Mouse (Mus musculus) bone marrow, adult 2 months (tissue): ENCODE data around the gene Tfeb. TPM values are rescaled to one million over a fixed set of nuclear protein-coding genes. Genes with fewer than 3 reads are reported as not detected.
A peak's percentile ranks its signal among the peaks of the same experiment; 100 is the strongest.

Experiments
- H3K27ac ChIP-seq: fragments of 200-500 bp; 2 replicates; pipeline ENCODE4 v1.5.1; 2012; ENCODE audit warnings: low read depth, mild to moderate bottlenecking, control low read depth, inconsistent platforms, low read length; ENCODE audit not compliant: control insufficient read depth, poor library complexity, insufficient read depth
- H3K4me1 ChIP-seq: fragments of 200-500 bp; 2 replicates; pipeline ENCODE4 v1.6.1; 2011; ENCODE audit warnings: low read length; ENCODE audit not compliant: control insufficient read depth, insufficient read depth
- H3K4me3 ChIP-seq: fragments of 200-500 bp; replicated peaks from 2 replicates; pipeline ENCODE3; 2011; ENCODE audit warnings: mild to moderate bottlenecking, low read depth, low read length, control low read depth; ENCODE audit not compliant: control insufficient read depth
- CTCF ChIP-seq: fragments of 200-500 bp; IDR thresholded peaks from 2 replicates; pipeline ENCODE4 v1.5.1; 2011; ENCODE audit warnings: low read length, control low read depth; ENCODE audit not compliant: control insufficient read depth, insufficient read depth
- POLR2A ChIP-seq: fragments of 200-500 bp; IDR thresholded peaks from 2 replicates; pipeline ENCODE4 v1.6.1; 2011; ENCODE audit warnings: low read depth, mild to moderate bottlenecking, control low read depth, low read length, borderline replicate concordance; ENCODE audit not compliant: control insufficient read depth
- WGBS: fragments of 180-500 bp; shearing (Covaris S2); methylation state at CpG from one replicate; pipeline ENCODE4 v1.1.7; 2018; 5-methylcytosine and 5-hydroxymethylcytosine counted together
- polyA plus RNA-seq: library from polyadenylated mRNA; stranded (reverse); fragments of >200 nt; gene quantifications from 2 replicates; pipeline ENCODE4 v1.2.4, GENCODE M21; 2011; ENCODE audit warnings: low replicate concordance; ENCODE audit not compliant: missing spikeins, insufficient read depth, insufficient read length

Tfeb gene
- polyA plus RNA-seq, 1 experiment, result 43.7 TPM

DNA sequence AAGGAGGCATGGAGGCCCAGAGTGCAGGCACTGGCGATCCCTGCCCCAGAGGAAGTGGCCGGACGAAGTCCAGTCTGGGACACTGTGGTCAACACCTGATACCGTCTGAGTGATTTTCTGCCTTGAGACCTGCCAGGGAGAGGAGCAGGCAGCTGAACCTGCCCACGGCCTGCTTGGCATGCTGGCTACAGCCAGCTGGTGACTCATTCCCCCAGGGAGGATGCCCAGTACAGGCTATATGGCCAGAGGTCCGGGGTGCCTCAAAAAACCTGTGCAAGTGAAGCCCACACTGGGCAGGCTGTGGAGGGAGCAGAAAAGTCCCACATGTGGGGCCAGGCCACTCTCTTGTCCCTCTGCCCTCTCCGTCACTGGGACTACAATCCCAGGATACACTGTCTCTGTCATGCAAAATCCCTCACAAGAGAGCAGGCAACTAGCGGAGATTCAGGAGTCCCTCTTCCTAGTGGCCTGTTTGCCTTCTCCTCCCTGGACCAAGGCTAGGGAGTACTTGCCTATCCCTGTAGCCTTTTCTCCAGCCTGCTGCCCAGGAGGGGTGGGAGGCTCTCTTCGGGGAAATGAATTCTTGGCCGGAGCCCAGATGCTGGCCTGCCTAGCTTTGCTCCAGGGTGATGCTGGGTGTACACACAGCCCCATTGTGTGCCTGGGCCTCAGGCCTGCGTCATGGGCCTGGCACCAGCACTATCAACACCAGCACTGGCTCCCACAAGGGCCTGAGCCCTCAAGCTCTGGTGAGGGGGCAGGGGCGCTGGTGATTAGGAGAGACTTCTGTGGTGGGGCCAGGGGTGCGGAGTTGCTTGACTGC, 25.9 kb downstream of the Tfeb start:
- Histone ChIP-seq H3K4me3 (no peak overlapping the region), H3K4me1 (peaks cover 15% of the 10 kb centered on the region), H3K27ac (no peak overlapping the region; the same call in 1 of the 2 replicates)
- TF ChIP-seq POLR2A (no peak), CTCF (no peak)
- 84% methylated on average over 13 of the region's 13 CpGs for WGBS

DNA sequence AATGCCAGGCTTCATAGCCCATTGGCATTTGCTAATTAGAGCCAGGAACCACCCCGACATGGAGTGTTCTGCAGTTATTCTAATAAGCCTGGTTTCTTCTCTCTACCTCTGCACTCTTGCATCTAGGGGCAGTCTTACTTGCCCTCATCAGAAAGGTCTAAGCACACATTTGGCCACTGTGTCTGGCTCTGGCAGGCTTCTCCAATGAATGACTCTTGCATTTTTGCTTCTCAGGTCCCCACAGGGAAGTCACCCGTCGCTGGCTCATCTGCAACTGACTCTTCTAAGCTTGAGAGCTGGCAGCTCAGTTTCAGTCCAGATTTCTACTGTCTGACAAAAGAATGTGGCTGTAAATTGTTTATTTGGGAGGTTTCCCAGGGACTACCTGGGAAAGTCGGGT, 29.2 kb downstream of the Tfeb start:
- no peak overlapping the region for H3K4me3 ChIP-seq
- H3K4me1 ChIP-seq, result peaks cover 18% of the 10 kb centered on the region
- peak overlapping the region; percentile 91 for H3K27ac ChIP-seq
- WGBS, result 37% methylated on average over 4 of the region's 4 CpGs
- TF ChIP-seq CTCF (no peak), POLR2A (no peak)

DNA sequence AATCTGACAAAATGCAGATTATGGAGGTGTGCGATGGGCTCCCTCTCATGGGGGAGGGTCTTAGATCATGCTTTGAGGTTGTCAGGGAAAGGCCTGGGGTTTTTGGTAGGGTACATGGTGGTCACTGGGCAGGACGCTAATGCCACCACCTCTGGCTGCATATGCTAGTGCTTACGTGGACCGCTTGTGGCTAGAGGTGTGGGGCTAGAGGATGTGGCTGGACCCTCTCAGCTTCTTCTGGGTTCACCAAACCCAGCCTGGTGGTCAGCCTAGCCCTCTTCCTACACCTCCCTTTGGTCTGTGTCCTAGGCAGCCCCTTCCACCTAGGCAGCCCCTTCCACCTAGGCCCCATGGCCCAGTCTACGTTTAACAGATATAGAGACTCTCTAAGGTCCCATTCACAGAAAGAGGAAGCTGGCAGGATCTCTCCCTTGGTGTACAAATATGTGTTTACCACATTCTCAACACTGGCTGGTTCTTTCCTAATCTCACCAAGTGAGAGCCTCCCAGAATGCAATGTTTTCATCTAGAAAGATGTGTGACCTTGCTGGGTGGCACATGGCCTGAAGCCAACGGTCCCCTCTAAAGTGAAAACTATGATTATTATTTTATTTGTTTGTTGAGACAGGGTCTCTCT, 29.7 kb downstream of the Tfeb start:
- 45% methylated on average over 6 of the region's 6 CpGs for WGBS
- Histone ChIP-seq H3K27ac (peak overlapping the region; percentile 91), H3K4me3 (no peak overlapping the region), H3K4me1 (peaks cover 18% of the 10 kb centered on the region)
- TF ChIP-seq CTCF (no peak), POLR2A (no peak)

DNA sequence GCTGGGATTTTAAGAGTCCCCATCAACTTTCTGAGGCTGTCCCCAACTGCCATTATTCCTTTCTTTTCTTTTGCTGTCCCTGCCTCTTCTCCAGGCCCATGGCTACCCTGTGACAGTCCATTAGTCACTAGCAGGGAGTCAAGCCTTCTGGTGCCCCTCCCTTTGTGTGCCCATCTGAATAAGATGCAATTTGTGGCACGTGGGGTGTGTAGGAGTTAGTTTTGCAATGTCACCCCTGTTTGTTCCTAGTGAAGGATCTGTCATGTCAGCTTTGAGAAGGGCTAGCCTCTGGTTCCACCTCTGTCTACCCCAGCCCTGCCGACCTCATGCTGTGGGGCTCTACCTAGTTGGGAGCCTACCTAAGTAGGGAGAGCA, 30.2 kb downstream of the Tfeb start:
- TF ChIP-seq POLR2A (no peak), CTCF (no peak)
- WGBS, result 30% methylated on average over 2 of the region's 2 CpGs
- Histone ChIP-seq H3K27ac (peak overlapping the region; percentile 91), H3K4me1 (peaks cover 18% of the 10 kb centered on the region), H3K4me3 (no peak overlapping the region)

DNA sequence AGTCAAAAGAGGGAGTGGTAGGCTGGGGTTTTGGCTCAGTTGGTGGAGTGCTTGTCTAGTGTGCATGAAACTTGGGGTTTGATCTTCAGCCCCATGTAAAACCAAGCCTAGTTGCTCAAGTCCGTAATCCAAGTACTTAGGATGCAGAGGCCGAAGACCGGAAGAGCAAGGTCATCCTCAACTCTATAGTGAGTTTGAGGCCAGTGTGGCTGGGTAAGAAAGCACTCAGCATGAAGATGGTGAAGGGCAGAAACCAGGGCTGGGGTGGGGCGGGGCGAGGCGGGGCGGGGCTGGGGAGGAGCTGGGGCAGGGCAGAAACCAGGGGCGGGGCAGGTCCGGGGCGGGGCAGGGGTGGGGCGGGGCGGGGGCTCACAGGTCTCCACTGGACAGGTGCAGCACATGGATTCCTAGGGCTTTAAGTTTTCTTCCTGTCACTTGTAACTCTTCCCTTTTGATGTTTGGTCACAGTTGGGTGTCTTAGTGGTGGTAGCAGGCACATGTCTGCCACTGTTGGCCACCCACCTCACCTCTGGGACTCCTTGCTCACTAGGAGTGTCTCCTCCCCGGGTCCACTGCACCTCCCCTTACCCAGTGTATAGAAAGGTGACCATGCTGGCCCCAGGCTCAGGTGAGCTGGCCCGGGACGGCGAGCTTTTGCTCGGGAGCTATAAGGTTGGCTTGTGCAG, 30.8 kb downstream of the Tfeb start:
- 57% methylated on average over 17 of the region's 17 CpGs for WGBS
- Histone ChIP-seq H3K4me1 (peaks cover 18% of the 10 kb centered on the region), H3K4me3 (peak overlapping the region; percentile 12), H3K27ac (peak overlapping the region; percentile 94)
- TF ChIP-seq POLR2A (no peak), CTCF (no peak)

DNA sequence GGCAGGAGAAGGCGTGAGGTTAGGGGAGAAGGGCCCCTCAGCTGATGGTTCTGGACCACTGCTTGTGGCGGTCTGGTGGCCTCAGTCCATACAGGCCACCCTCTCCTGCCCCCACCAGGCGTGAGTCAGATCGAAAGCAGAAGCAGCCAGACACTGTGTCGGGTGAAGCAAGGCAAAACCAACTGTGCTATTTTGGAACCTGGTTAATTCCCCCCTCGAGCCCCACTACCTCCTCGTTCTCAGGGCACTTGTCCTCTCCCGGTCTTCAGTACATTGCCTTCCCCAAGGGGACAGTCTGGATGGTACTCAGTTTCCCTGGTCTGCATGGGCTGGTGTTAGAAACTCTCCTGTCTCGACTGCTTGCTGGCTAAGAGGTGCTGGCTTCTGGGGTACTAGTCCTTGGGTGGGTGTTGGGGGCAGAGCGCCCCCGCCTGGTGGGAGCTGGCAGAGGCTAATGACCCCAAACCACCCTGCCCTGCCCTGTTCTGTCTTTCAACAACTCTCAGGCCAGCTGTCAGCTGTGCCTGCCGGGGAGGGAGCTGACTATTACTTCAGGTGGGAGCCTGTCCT, 32.0 kb downstream of the Tfeb start:
- TF ChIP-seq CTCF, result peak; percentile 77
- peak; percentile 60; the same call in 1 of the 2 replicates for TF ChIP-seq POLR2A
- WGBS, result 2% methylated on average over 12 of the region's 12 CpGs
- Histone ChIP-seq H3K4me1 (peaks cover 18% of the 10 kb centered on the region), H3K27ac (peak overlapping the region; percentile 94), H3K4me3 (peak overlapping the region; percentile 58)

DNA sequence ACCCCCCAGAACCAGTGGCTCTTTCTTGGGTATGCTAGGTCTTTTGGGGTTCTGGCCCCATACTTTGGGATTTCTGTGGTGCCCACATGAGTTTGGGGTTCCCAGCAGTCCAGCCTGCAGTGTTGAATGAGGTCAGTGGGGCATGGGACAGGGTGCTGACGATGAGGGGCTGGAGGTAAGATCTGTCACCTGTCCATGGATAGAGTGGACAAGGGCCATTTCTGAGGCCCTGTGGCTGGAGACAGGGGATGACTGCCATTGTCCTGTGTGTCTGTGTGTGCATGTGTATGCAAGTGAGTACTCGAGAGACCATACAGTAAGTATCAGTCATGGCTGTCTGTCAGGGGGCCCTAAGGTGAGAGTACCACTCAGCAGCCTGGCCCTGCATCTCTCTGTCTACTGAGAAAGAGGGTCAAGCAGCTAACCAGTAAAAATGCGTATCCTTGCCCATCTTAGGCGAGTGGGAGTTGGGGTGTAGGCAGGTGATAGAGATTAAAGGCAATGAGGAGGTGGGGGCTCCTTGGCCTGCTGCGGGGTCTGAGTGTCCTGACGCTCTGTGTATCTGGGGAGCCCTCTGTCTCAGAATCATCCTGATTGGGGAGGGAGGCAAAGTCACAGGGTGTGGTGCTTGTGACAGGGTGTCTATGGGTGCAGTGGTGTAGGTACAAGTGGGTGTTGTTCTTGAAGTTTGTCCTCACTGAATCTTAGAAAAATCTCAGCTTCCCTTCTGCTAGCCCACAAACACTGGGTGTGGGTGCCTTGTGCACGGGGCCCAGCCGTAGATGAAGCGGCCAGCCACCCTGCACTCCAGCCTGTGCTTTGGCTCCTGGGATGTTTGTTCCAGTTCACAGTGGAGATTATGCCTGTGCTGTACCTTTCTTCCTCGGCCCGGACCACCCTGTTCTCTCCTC, 32.8 kb downstream of the Tfeb start:
- H3K27ac ChIP-seq, result peak overlapping the region; percentile 94
- peak; percentile 56; the same call in 1 of the 2 replicates for TF ChIP-seq POLR2A
- no peak for TF ChIP-seq CTCF
- H3K4me1 ChIP-seq, result peaks cover 18% of the 10 kb centered on the region
- 75% methylated on average over 11 of the region's 11 CpGs for WGBS
- H3K4me3 ChIP-seq, result peak overlapping the region; percentile 48
